Mouse (Mus musculus) embryonic facial prominence, embryonic 14.5 days (tissue): ENCODE data around the gene Dmd. TPM values are rescaled to one million over a fixed set of nuclear protein-coding genes. Genes with fewer than 3 reads are reported as not detected.

Experiments used
- ATAC-seq: fragments of 200-750 bp; cut with Nextera tagmentation; 2 replicates; pipeline ENCODE4 v1.8.0; 2017; ENCODE audit warnings: low read depth, moderate number of reproducible peaks, moderate TSS enrichment
- DNase-seq: peaks from one replicate; pipeline ENCODE4 v3.0.0-alpha.2; 2015; ENCODE audit warnings: low spot score
- H3K27ac ChIP-seq: fragments of 300-500 bp; sonication (generic); replicated peaks from 2 replicates; pipeline ENCODE4 v1.5.1; 2014; ENCODE audit warnings: low read depth, mild to moderate bottlenecking, low read length, moderate library complexity
- H3K27me3 ChIP-seq: fragments of 300-500 bp; sonication (generic); replicated peaks from 2 replicates; pipeline ENCODE4 v1.6.1; 2014; ENCODE audit warnings: low read length; ENCODE audit not compliant: control insufficient read depth, insufficient read depth
- H3K36me3 ChIP-seq: fragments of 300-500 bp; sonication (generic); 2 replicates; pipeline ENCODE4 v1.6.1; 2014; ENCODE audit warnings: low read length, mixed read lengths; ENCODE audit not compliant: control insufficient read depth, insufficient read depth
- H3K4me1 ChIP-seq: fragments of 300-500 bp; sonication (generic); 2 replicates; pipeline ENCODE4 v1.6.1; 2014; ENCODE audit warnings: antibody characterized with exemption, low read length; ENCODE audit not compliant: control insufficient read depth, insufficient read depth
- H3K4me2 ChIP-seq: fragments of 300-500 bp; sonication (generic); 2 replicates; pipeline ENCODE4 v1.6.1; 2014; ENCODE audit warnings: low read depth, mild to moderate bottlenecking, low read length, moderate library complexity, mixed read lengths
- H3K4me3 ChIP-seq: fragments of 300-500 bp; sonication (generic); 2 replicates; pipeline ENCODE4 v1.5.1; 2014; ENCODE audit warnings: low read depth, mild to moderate bottlenecking, low read length
- H3K9ac ChIP-seq: fragments of 300-500 bp; sonication (generic); 2 replicates; pipeline ENCODE4 v1.6.1; 2014; ENCODE audit warnings: low read depth, mild to moderate bottlenecking, low read length, moderate library complexity, mixed read lengths
- H3K9me3 ChIP-seq: fragments of 300-500 bp; sonication (generic); 2 replicates; pipeline ENCODE4 v1.6.1; 2016; ENCODE audit warnings: low read length; ENCODE audit not compliant: control insufficient read depth
- WGBS: fragments of 180-500 bp; shearing (Covaris S2); extraction: QIAGEN DNeasy Blood & Tissue Kit; methylation state at CpG from one replicate; pipeline ENCODE4 v1.1.7; 2014; 5-methylcytosine and 5-hydroxymethylcytosine counted together
- polyA plus RNA-seq: library from polyadenylated mRNA; unstranded; fragments of >200 nt; fragmentation: Nextera tagmentation; extraction: Ambion mirVana; gene quantifications from 2 replicates; pipeline ENCODE4 v1.2.1, GENCODE M21; 2014

Dmd gene
- polyA plus RNA-seq, 1 experiment from 2014 or later, result 27.5 TPM

- H3K27me3 ChIP-seq, result peaks cover 8% of the 10 kb centered on the region
- H3K4me3 ChIP-seq, result no peak overlapping the region
- no peak overlapping the region for H3K27ac ChIP-seq
- no peaks in the 10 kb centered on the region for H3K36me3 ChIP-seq
- DNase-seq (no peak), ATAC-seq (no peak)
- 87% methylated on average over 9 of the region's 9 CpGs for WGBS
- H3K4me1 ChIP-seq, result no peaks in the 10 kb centered on the region
- no peak overlapping the region for H3K9ac ChIP-seq
- H3K9me3 ChIP-seq, result no peaks in the 10 kb centered on the region
- no peak overlapping the region for H3K4me2 ChIP-seq
Measured at GRCm38 (mm10) chrX:85046631-85047030, 2098.0 kb downstream of the Dmd start.

GRCm38 (mm10) chrX:85048141-85049110 is 2099.8 kb downstream of the Dmd start:
- H3K4me3 ChIP-seq, result peak overlapping the region; percentile 52
- 14% methylated on average over 35 of the region's 47 CpGs for WGBS
- H3K9me3 ChIP-seq, result no peaks in the 10 kb centered on the region
- H3K9ac ChIP-seq, result peak overlapping the region; percentile 66
- DNase-seq (peak; percentile 38), ATAC-seq (peak; percentile 91)
- H3K27me3 ChIP-seq, result peaks cover 8% of the 10 kb centered on the region
- peak overlapping the region; percentile 58 for H3K4me2 ChIP-seq
- H3K4me1 ChIP-seq, result no peaks in the 10 kb centered on the region
- no peak overlapping the region for H3K27ac ChIP-seq
- no peaks in the 10 kb centered on the region for H3K36me3 ChIP-seq

GRCm38 (mm10) chrX:85049593-85049992 is 2100.9 kb downstream of the Dmd start:
- 47% methylated on average over 3 of the region's 3 CpGs for WGBS
- no peak for DNase-seq
- Histone ChIP-seq H3K27ac (no peak overlapping the region), H3K9me3 (no peaks in the 10 kb centered on the region), H3K4me1 (no peaks in the 10 kb centered on the region), H3K4me2 (peak overlapping the region; percentile 58), H3K9ac (no peak overlapping the region), H3K4me3 (peak overlapping the region; percentile 52; the same call in 1 of the 2 replicates), H3K36me3 (no peaks in the 10 kb centered on the region), H3K27me3 (peaks cover 8% of the 10 kb centered on the region)
- ATAC-seq, result no peak

- Histone ChIP-seq H3K27ac (no peak overlapping the region), H3K4me2 (no peak overlapping the region), H3K4me1 (no peaks in the 10 kb centered on the region), H3K9me3 (no peaks in the 10 kb centered on the region), H3K4me3 (no peak overlapping the region), H3K9ac (no peak overlapping the region), H3K27me3 (no peaks in the 10 kb centered on the region; the same call in 1 of the 2 replicates), H3K36me3 (no peaks in the 10 kb centered on the region)
- DNase-seq, result no peak
- WGBS, result 62% methylated on average over 4 of the region's 4 CpGs
- no peak for ATAC-seq
Measured at GRCm38 (mm10) chrX:85073602-85074001, 2124.9 kb downstream of the Dmd start.

- DNase-seq, result no peak
- Histone ChIP-seq H3K9me3 (no peaks in the 10 kb centered on the region), H3K27me3 (no peaks in the 10 kb centered on the region; the same call in 1 of the 2 replicates), H3K27ac (no peak overlapping the region), H3K9ac (no peak overlapping the region), H3K4me3 (no peak overlapping the region), H3K4me2 (no peak overlapping the region), H3K4me1 (no peaks in the 10 kb centered on the region), H3K36me3 (no peaks in the 10 kb centered on the region)
- ATAC-seq, result no peak
- 72% methylated on average over 1 of the region's 1 CpGs for WGBS
Measured at GRCm38 (mm10) chrX:85076845-85077244, 2128.2 kb downstream of the Dmd start.

GRCm38 (mm10) chrX:85077605-85078004 is 2128.9 kb downstream of the Dmd start:
- no peaks in the 10 kb centered on the region for H3K4me1 ChIP-seq
- H3K4me3 ChIP-seq, result no peak overlapping the region
- no peak overlapping the region for H3K27ac ChIP-seq
- H3K36me3 ChIP-seq, result no peaks in the 10 kb centered on the region
- ATAC-seq, result no peak
- DNase-seq, result no peak
- WGBS, result 65% methylated on average over 1 of the region's 1 CpGs
- no peaks in the 10 kb centered on the region; the same call in 1 of the 2 replicates for H3K27me3 ChIP-seq
- H3K9me3 ChIP-seq, result no peaks in the 10 kb centered on the region
- no peak overlapping the region for H3K9ac ChIP-seq
- no peak overlapping the region for H3K4me2 ChIP-seq

- Histone ChIP-seq H3K36me3 (no peaks in the 10 kb centered on the region), H3K9me3 (no peaks in the 10 kb centered on the region), H3K4me3 (no peak overlapping the region), H3K9ac (no peak overlapping the region), H3K27me3 (no peaks in the 10 kb centered on the region; the same call in 1 of the 2 replicates), H3K4me1 (no peaks in the 10 kb centered on the region), H3K27ac (no peak overlapping the region), H3K4me2 (no peak overlapping the region)
- WGBS, result 55% methylated on average over 2 of the region's 2 CpGs
- ATAC-seq, result no peak
- no peak for DNase-seq
Measured at GRCm38 (mm10) chrX:85079174-85079573, 2130.5 kb downstream of the Dmd start.

- H3K27ac ChIP-seq, result no peak overlapping the region
- H3K4me2 ChIP-seq, result no peak overlapping the region
- ATAC-seq, result peak; percentile 82; the same call in 1 of the 2 replicates
- H3K4me3 ChIP-seq, result no peak overlapping the region
- peak; percentile 82 for DNase-seq
- 43% methylated on average over 8 of the region's 8 CpGs for WGBS
- no peaks in the 10 kb centered on the region for H3K36me3 ChIP-seq
- no peaks in the 10 kb centered on the region for H3K9me3 ChIP-seq
- H3K27me3 ChIP-seq, result no peaks in the 10 kb centered on the region
- H3K9ac ChIP-seq, result no peak overlapping the region
- no peaks in the 10 kb centered on the region for H3K4me1 ChIP-seq
Measured at GRCm38 (mm10) chrX:85084237-85085153, 2135.8 kb downstream of the Dmd start.
